Mouse (Mus musculus) lung, adult 2 months (tissue): ENCODE measurements at regions not wholly inside any gene's neighbourhood (a gene's known extent, or its start where the extent isn't known, plus 50 kb on each side); places are given as distances from the start of the nearest gene placed in this dataset.

Source experiments
- CTCF ChIP-seq: fragments of 200-500 bp; IDR thresholded peaks from 2 replicates; pipeline ENCODE4 v1.5.1; 2011; ENCODE audit warnings: mild to moderate bottlenecking, low read length, control low read depth; ENCODE audit not compliant: insufficient read depth
- POLR2A ChIP-seq: fragments of 200-500 bp; IDR thresholded peaks from 2 replicates; pipeline ENCODE4 v1.6.1; 2011; ENCODE audit warnings: low read depth, mild to moderate bottlenecking, control low read depth, low read length, borderline replicate concordance; ENCODE audit errors: extremely low read depth

- TF ChIP-seq CTCF: no peak
- TF ChIP-seq POLR2A: no peak
These were observed 243.5 kb downstream of the Sox4 start for GRCm38 (mm10) chr13:28709966-28710365.
